In the genomic region with DNA sequence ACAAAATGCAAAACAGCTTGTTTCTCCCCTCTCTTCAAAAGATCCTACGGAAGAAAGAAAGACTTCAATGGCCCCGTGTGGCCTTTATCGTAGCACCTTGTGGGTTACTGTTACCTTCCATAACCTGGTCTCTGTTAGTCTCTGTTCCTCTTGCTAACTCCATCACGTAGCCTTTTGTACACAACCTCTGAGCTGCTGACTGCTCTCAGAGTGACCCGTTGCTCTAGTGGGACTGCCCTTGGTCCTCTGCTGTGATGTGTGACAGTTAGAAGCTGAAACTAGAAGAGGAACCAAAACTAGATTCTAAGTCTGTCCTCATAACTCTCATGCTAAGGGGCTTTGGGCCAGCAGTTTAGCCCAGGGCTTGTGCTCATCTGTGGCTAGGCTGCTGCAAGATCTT, we compare ENCODE assay signal across 14 mouse cellular contexts. TPM values are rescaled to one million over a fixed set of nuclear protein-coding genes. Genes with fewer than 3 reads are reported as not detected.
"Had no signal": no experiment of that assay in that cellular context is flagged by ENCODE, and none has a peak within 500 bp of the region (broad histone marks: within the 10 kb centered on the region; RNA-seq: fewer than 3 reads in every experiment).

No protein-coding gene starts in this region.

- H3K9me3 ChIP-seq: limb, embryonic 12.5 days; liver, embryonic 13.5 days; lung, embryonic 15.5 days; midbrain, embryonic 13.5 days; neural tube, embryonic 15.5 days had no signal

- H3K27me3 ChIP-seq: limb, embryonic 12.5 days; liver, embryonic 13.5 days; lung, embryonic 15.5 days; midbrain, embryonic 13.5 days; neural tube, embryonic 15.5 days had no signal

- H3K36me3 ChIP-seq: limb, embryonic 12.5 days; liver, embryonic 13.5 days; lung, embryonic 15.5 days; midbrain, embryonic 13.5 days; neural tube, embryonic 15.5 days had no signal

- H3K27ac ChIP-seq: limb, embryonic 12.5 days; liver, embryonic 13.5 days; lung, embryonic 15.5 days; macrophage; midbrain, embryonic 13.5 days; neural tube, embryonic 15.5 days had no signal

- H3K4me1 ChIP-seq: liver, embryonic 13.5 days; lung, embryonic 15.5 days had no signal

- ATAC-seq: intestine, postnatal 0 days; liver, postnatal 0 days; midbrain, embryonic 13.5 days had no signal

- H3K9ac ChIP-seq: limb, embryonic 12.5 days; liver, embryonic 13.5 days; liver, postnatal 0 days; lung, embryonic 15.5 days; midbrain, embryonic 13.5 days; neural tube, embryonic 15.5 days had no signal

- DNase-seq: kidney, adult 8-10 months; kidney, postnatal 36 days; liver; liver, embryonic 13.5 days; liver, postnatal 0 days; thymus, adult 2 months; thymus, postnatal 36 days had no signal

- H3K4me2 ChIP-seq: limb, embryonic 12.5 days; liver, embryonic 13.5 days; lung, embryonic 15.5 days; midbrain, embryonic 13.5 days; neural tube, embryonic 15.5 days had no signal

- H3K4me3 ChIP-seq: limb, embryonic 12.5 days; liver, embryonic 13.5 days; lung, embryonic 15.5 days; midbrain, embryonic 13.5 days; myocyte; neural tube, embryonic 15.5 days had no signal

RNA-seq across cellular contexts. Expression of gene Insyn1, which starts 22.0 kb away (rescaled TPM):
- polyA plus RNA-seq: liver, postnatal 0 days; macrophage had no signal
